Mouse (Mus musculus) central nervous system, embryonic 18 days (tissue): Measurements from ENCODE around the gene Gm44579. TPM values are rescaled to one million over a fixed set of nuclear protein-coding genes. Genes with fewer than 3 reads are reported as not detected.

Experiments
- polyA plus RNA-seq: library from polyadenylated mRNA; depleted of rRNA; stranded (reverse); fragments of >200 nt; gene quantifications from 2 replicates; pipeline ENCODE4 v1.2.3, GENCODE M21; 2012; rRNA removed

The Gm44579 gene
- 0.06 and 0.07 TPM in 2 replicates for polyA plus RNA-seq

DNA sequence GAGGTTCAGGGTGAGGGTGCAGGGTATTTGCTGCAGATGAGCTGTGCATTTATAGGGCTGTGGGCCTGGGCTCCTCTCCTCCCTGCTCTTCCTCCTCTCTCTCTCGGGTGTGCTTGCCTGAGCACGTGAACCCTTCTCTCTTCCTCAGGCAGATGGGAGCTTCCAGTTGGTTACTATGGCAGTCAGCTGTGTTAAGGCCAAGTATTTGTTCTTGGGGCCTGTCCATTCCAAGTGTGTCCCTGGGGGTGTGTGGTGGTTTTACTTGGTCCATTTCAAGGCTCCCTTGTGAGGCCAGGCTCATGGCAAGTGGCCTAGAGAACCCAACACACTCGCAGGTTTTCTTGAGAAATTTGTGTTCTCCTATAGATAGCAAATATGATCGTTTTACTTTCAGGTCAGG is at the start of gene Gm44579, which contains the start of gene Olfr287:
Gene Gm44579 (minus strand): TSS at position 101 of the 400 bp plus-strand sequence.
Gene Olfr287 (minus strand): TSS at position 180 of the 400 bp plus-strand sequence.

GRCm38 (mm10) chr15:98257193-98257592 is 36.4 kb upstream of the Gm44579 start, which contains the start of gene H1fnt:
H1fnt (minus strand) TSS chr15:98257293.

GRCm38 (mm10) chr15:98234350-98234749 is 13.6 kb upstream of the Gm44579 start, which contains the start of gene Olfr286:
Olfr286 (minus strand) TSS chr15:98234450.

DNA sequence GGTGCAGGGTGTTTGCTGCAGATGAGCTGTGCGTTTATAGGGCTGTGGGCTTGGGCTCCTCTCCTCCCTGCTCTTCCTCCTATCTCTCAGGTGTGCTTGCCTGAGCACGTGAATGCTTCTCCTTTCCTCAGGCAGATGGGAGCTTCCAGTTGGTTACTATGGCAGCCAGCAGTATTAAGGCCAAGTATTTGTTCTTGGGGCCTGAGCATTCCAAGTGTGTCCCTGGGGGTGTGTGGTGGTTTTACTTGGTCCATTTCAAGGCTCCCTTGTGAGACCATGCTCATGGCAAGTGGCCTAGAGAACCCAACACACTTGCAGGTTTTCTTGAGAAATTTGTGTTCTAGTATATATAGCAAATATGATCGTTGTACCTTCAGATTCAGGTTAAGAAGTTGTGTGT is 25.3 kb downstream of the Gm44579 start, which contains the start of gene Olfr288:
Gene Olfr288 (minus strand): TSS at position 101 of the 400 bp plus-strand sequence.

GRCm38 (mm10) chr15:98166963-98167644 is 53.7 kb downstream of the Gm44579 start, which contains the start of gene Ccdc184:
Ccdc184 (plus strand) TSS chr15:98167158.

DNA sequence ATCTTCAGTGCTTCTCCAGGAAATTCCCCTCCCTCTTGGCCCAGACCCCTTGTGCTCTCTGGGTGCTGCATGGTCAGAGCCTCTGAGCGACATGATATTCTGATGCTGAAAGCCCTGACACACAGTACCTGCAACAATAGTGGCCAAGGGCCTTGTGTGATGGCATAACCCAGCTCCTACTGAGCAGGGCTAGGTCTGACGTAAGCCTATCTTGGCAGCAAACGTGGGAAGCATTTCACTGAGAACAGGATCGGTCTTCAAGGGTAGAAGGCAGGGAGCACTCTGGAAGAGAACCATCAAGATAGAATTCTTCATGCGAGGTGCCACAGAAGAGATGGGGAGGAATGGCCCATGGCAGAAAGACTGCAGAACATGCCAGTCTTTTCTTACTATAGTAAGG is 55.3 kb downstream of the Gm44579 start, which contains the start of gene Asb8:
Gene Asb8 (minus strand): TSS at position 101 of the 400 bp plus-strand sequence.

Other genes with a start within 250 kb of the Gm44579 start
- gene Col2a1, start 216.3 kb downstream of the Gm44579 start, polyA plus RNA-seq: 9.5 and 16.5 TPM in 2 replicates
- gene Pfkm, start 128.4 kb downstream of the Gm44579 start, polyA plus RNA-seq: 141 and 145 TPM in 2 replicates
- gene Senp1, start 127.2 kb downstream of the Gm44579 start, polyA plus RNA-seq: 15.4 and 16.1 TPM in 2 replicates
- 47.8 and 48.6 TPM in 2 replicates for gene Asb8, start 55.4 kb downstream of the Gm44579 start, polyA plus RNA-seq
- 58.9 and 63.7 TPM in 2 replicates for gene Ccdc184, start 53.8 kb downstream of the Gm44579 start, polyA plus RNA-seq
- gene Olfr288, start 25.4 kb downstream of the Gm44579 start, polyA plus RNA-seq: not detected in 2 replicates
- gene Olfr287, start 79 bp upstream of the Gm44579 start, polyA plus RNA-seq: 0.31 and 0.32 TPM in 2 replicates
- gene Olfr286, start 13.5 kb upstream of the Gm44579 start, polyA plus RNA-seq: not detected in 2 replicates
- gene H1fnt, start 36.3 kb upstream of the Gm44579 start, polyA plus RNA-seq: not detected in 2 replicates
- 13.7 and 14.5 TPM in 2 replicates for gene Zfp641, start 75.2 kb upstream of the Gm44579 start, polyA plus RNA-seq
- gene Olfr285, start 96.4 kb upstream of the Gm44579 start, polyA plus RNA-seq: not detected in 2 replicates
- gene Olfr284, start 120.0 kb upstream of the Gm44579 start, polyA plus RNA-seq: not detected in 2 replicates
- not detected in 2 replicates for gene Olfr283, start 160.0 kb upstream of the Gm44579 start, polyA plus RNA-seq
- not detected in 2 replicates for gene Olfr282, start 210.2 kb upstream of the Gm44579 start, polyA plus RNA-seq
- gene Olfr281, start 231.6 kb upstream of the Gm44579 start, polyA plus RNA-seq: not detected in 2 replicates
- not detected in 2 replicates for gene OR5BS1P, start 248.9 kb upstream of the Gm44579 start, polyA plus RNA-seq